Mouse (Mus musculus): ENCODE measurements around the gene Cfap97d1. TPM values are rescaled to one million over a fixed set of nuclear protein-coding genes. Genes with fewer than 3 reads are reported as not detected.

The Cfap97d1 gene
- polyA plus RNA-seq, 1 experiment from 2014 or later, result not detected

DNA sequence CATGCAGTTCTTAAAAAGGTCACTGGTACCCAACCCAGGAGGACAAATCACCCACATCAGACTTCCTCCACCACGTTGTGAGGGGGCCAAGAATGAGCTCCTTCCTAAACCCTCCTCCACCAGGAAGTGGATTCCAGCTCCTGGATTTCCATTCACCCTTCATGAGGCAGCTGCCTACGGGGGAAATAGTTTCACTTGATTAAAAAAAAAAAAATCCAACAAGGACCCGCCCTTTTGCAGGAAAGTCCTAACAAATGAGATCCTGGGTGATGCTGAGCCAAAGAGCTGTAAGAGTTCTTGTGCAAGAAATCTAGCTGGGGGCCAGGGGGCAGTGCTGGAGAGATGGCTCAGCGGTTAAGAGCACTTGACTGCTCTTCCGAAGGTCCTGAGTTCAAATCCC, 14.2 kb downstream of the Cfap97d1 start:
- no peaks in the 10 kb centered on the region for H3K27me3 ChIP-seq (ENCODE audit: insufficient read depth, low read length)
- no peak overlapping the region for H3K4me3 ChIP-seq (replicated peaks; ENCODE audit: low read depth, low read length)
- WGBS, result 32% methylated on average over 5 of the region's 5 CpGs
- H3K27ac ChIP-seq, result no peak overlapping the region
- peak; percentile 52 for DNase-seq (ENCODE audit: low spot score)
- no peaks in the 10 kb centered on the region for H3K9me3 ChIP-seq (replicated peaks; ENCODE audit: low read length)
- ATAC-seq (replicated peaks; ENCODE audit: low FRiP score, low read depth), result no peak
- H3K4me1 ChIP-seq (replicated peaks; ENCODE audit: insufficient read depth, low read length), result no peaks in the 10 kb centered on the region
- no peaks in the 10 kb centered on the region for H3K36me3 ChIP-seq (ENCODE audit: insufficient read depth, low read length)
- H3K4me2 ChIP-seq (ENCODE audit: low read length), result no peak overlapping the region
- no peak for TF ChIP-seq CTCF (IDR thresholded peaks at IDR 0.05; ENCODE audit: low read depth)
- H3K9ac ChIP-seq (ENCODE audit: low read depth, low read length), result no peak overlapping the region

DNA sequence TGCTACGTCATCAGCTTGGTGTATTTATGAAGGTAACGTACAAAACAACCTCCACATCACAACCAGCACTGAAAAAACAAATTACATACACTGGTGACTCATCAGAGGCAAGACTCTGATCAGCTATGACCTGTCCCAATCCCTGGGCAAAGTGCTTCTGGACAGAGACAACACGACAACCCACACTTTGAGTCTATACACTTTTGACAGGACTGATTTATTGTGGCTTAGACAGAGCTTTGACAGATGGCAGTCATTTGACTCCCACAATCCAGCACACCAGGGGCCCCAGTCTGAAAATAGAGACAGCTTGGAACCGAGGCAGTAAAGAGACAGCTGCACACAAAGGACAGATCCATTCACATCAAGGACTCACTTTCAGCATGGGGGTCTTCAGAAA, 15.4 kb downstream of the Cfap97d1 start:
- H3K4me1 ChIP-seq (replicated peaks; ENCODE audit: insufficient read depth, low read length), result no peaks in the 10 kb centered on the region
- DNase-seq (ENCODE audit: low spot score) (no peak), ATAC-seq (replicated peaks; ENCODE audit: low FRiP score, low read depth) (no peak)
- no peaks in the 10 kb centered on the region for H3K27me3 ChIP-seq (ENCODE audit: insufficient read depth, low read length)
- 53% methylated on average over 4 of the region's 4 CpGs for WGBS
- no peak for TF ChIP-seq CTCF (IDR thresholded peaks at IDR 0.05; ENCODE audit: low read depth)
- H3K4me2 ChIP-seq (ENCODE audit: low read length), result no peak overlapping the region
- no peak overlapping the region for H3K27ac ChIP-seq
- H3K9ac ChIP-seq (ENCODE audit: low read depth, low read length), result no peak overlapping the region
- H3K4me3 ChIP-seq (replicated peaks; ENCODE audit: low read depth, low read length), result no peak overlapping the region
- no peaks in the 10 kb centered on the region for H3K9me3 ChIP-seq (replicated peaks; ENCODE audit: low read length)
- no peaks in the 10 kb centered on the region for H3K36me3 ChIP-seq (ENCODE audit: insufficient read depth, low read length)

DNA sequence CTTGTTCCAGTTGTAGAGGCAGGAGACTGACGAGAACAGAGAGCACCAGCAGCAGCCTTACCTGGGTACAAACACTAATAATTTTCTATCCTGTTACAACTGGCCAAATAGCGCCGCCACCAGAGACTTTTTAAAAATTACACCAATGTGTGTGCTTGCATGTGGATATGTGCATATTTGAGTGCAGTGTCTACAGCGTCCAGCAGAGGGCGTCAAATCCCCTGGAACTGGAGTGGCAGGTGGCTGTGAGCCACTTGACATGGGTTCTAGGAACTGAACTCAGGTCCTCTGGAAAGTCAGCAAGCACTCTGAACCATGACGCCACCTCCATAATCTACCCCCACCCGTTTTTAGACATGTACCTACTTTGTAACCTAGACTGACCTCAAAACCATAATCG, 20.2 kb downstream of the Cfap97d1 start:
- Histone ChIP-seq H3K27me3 (ENCODE audit: insufficient read depth, low read length) (no peaks in the 10 kb centered on the region), H3K4me3 (replicated peaks; ENCODE audit: low read depth, low read length) (no peak overlapping the region), H3K27ac (no peak overlapping the region), H3K9ac (ENCODE audit: low read depth, low read length) (no peak overlapping the region), H3K36me3 (ENCODE audit: insufficient read depth, low read length) (no peaks in the 10 kb centered on the region), H3K4me1 (replicated peaks; ENCODE audit: insufficient read depth, low read length) (no peaks in the 10 kb centered on the region), H3K9me3 (replicated peaks; ENCODE audit: low read length) (no peaks in the 10 kb centered on the region), H3K4me2 (ENCODE audit: low read length) (no peak overlapping the region)
- TF ChIP-seq CTCF (IDR thresholded peaks at IDR 0.05; ENCODE audit: low read depth), result peak; percentile 60
- DNase-seq (ENCODE audit: low spot score) (no peak), ATAC-seq (replicated peaks; ENCODE audit: low FRiP score, low read depth) (no peak)
- WGBS, result 95% methylated on average over 8 of the region's 8 CpGs

GRCm38 (mm10) chr11:102006271-102006670, 22.2 kb downstream of the Cfap97d1 start:
- Histone ChIP-seq H3K36me3 (ENCODE audit: insufficient read depth, low read length) (no peaks in the 10 kb centered on the region), H3K27ac (no peak overlapping the region), H3K4me2 (ENCODE audit: low read length) (no peak overlapping the region), H3K27me3 (ENCODE audit: insufficient read depth, low read length) (no peaks in the 10 kb centered on the region), H3K9ac (ENCODE audit: low read depth, low read length) (no peak overlapping the region), H3K4me3 (replicated peaks; ENCODE audit: low read depth, low read length) (no peak overlapping the region), H3K4me1 (replicated peaks; ENCODE audit: insufficient read depth, low read length) (no peaks in the 10 kb centered on the region), H3K9me3 (replicated peaks; ENCODE audit: low read length) (no peaks in the 10 kb centered on the region)
- no peak for DNase-seq (ENCODE audit: low spot score)
- TF ChIP-seq CTCF (IDR thresholded peaks at IDR 0.05; ENCODE audit: low read depth), result no peak
- ATAC-seq (replicated peaks; ENCODE audit: low FRiP score, low read depth), result no peak
- 61% methylated on average over 9 of the region's 9 CpGs for WGBS

DNA sequence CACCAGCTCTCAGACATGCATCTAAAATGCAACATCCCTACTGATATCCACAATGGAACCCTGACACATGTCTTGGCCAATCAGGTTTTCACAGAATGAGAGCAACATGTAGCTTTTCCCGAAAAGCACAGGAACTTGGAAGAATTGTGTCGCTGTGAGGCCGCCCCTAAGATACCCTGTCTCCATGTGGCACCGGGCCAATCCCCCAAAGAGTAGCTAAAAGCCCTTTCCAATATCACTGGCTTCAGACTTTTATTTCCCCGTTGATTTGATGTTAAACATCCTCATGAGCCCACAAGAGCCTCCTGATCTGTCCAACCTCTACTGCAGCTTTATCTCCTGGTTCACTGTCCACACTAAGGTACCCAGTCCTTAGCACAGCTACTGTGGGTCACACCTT, 22.6 kb downstream of the Cfap97d1 start:
- DNase-seq (ENCODE audit: low spot score) (no peak), ATAC-seq (replicated peaks; ENCODE audit: low FRiP score, low read depth) (no peak)
- TF ChIP-seq CTCF (IDR thresholded peaks at IDR 0.05; ENCODE audit: low read depth), result no peak
- no peak overlapping the region for H3K9ac ChIP-seq (ENCODE audit: low read depth, low read length)
- no peaks in the 10 kb centered on the region for H3K36me3 ChIP-seq (ENCODE audit: insufficient read depth, low read length)
- no peaks in the 10 kb centered on the region for H3K27me3 ChIP-seq (ENCODE audit: insufficient read depth, low read length)
- H3K4me3 ChIP-seq (replicated peaks; ENCODE audit: low read depth, low read length), result no peak overlapping the region
- no peaks in the 10 kb centered on the region for H3K4me1 ChIP-seq (replicated peaks; ENCODE audit: insufficient read depth, low read length)
- H3K9me3 ChIP-seq (replicated peaks; ENCODE audit: low read length), result no peaks in the 10 kb centered on the region
- no peak overlapping the region for H3K27ac ChIP-seq
- WGBS, result 87% methylated on average over 5 of the region's 5 CpGs
- H3K4me2 ChIP-seq (ENCODE audit: low read length), result no peak overlapping the region

DNA sequence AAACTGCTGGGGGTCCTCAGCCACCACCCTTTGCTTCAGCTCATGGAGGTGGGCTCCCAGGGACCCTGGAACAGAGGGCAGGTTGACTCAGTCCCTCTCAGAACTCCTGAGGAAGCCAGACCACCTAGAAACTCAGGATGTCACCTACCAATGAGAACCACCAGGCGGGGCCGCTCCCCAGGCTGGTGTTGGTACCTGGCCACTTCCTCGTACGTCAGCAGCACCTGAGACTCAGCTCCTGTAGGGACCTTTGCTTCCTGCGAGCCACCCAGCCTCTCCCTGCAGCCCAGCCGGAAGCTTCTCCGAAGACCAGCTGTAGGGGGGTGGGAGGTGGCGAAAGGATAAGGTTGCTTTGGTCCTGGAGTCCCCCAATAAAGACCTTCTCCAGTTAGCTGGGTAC, 24.3 kb downstream of the Cfap97d1 start:
- 92% methylated on average over 8 of the region's 8 CpGs for WGBS
- ATAC-seq (replicated peaks; ENCODE audit: low FRiP score, low read depth), result no peak
- Histone ChIP-seq H3K4me2 (ENCODE audit: low read length) (no peak overlapping the region), H3K27me3 (ENCODE audit: insufficient read depth, low read length) (no peaks in the 10 kb centered on the region), H3K27ac (no peak overlapping the region), H3K4me1 (replicated peaks; ENCODE audit: insufficient read depth, low read length) (no peaks in the 10 kb centered on the region), H3K4me3 (replicated peaks; ENCODE audit: low read depth, low read length) (no peak overlapping the region), H3K9me3 (replicated peaks; ENCODE audit: low read length) (no peaks in the 10 kb centered on the region), H3K9ac (ENCODE audit: low read depth, low read length) (no peak overlapping the region), H3K36me3 (ENCODE audit: insufficient read depth, low read length) (no peaks in the 10 kb centered on the region)
- TF ChIP-seq CTCF (IDR thresholded peaks at IDR 0.05; ENCODE audit: low read depth), result no peak
- no peak for DNase-seq (ENCODE audit: low spot score)

DNA sequence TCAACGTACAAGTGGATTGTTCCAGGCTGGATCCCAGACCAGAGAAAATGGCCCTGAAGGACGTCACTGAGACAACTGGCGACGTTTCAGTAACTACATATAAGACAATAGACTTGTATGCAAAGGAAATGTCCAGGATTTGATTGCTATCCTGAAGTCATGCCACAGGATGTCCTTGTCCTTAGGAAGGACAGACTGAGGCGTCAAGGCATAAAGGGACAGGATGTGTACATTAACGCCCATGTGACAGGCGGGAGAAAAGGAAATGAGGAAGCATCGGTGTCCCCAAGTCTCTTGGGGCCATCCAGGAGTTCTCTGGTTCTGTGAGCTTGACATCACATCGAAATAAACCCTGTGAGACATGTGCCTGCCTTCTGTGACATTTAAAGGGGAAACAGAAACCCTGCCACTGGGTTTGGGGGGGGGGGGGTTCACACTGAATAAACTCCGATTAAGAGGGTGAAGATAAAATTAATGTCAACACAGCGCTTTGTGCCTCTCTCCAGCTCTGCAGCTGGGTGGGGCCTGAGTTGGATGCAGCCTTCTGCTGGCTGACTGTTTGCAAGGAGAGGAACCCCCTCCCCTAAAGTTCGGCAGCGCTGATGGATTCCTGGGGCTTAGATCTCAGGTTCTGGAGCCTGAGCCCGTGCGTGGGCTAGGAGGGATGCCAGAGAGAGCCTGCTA, 25.0 kb downstream of the Cfap97d1 start:
- Histone ChIP-seq H3K9me3 (replicated peaks; ENCODE audit: low read length) (no peaks in the 10 kb centered on the region), H3K27ac (no peak overlapping the region)
- peak; percentile 35 for DNase-seq (ENCODE audit: low spot score)

More for the DNA sequence above, 25.0 kb downstream of the Cfap97d1 start:
- no peak for TF ChIP-seq CTCF (IDR thresholded peaks at IDR 0.05; ENCODE audit: low read depth)
- ATAC-seq (replicated peaks; ENCODE audit: low FRiP score, low read depth), result no peak
- Histone ChIP-seq H3K4me3 (replicated peaks; ENCODE audit: low read depth, low read length) (no peak overlapping the region), H3K36me3 (ENCODE audit: insufficient read depth, low read length) (no peaks in the 10 kb centered on the region), H3K27me3 (ENCODE audit: insufficient read depth, low read length) (no peaks in the 10 kb centered on the region), H3K4me2 (ENCODE audit: low read length) (no peak overlapping the region), H3K9ac (ENCODE audit: low read depth, low read length) (no peak overlapping the region), H3K4me1 (replicated peaks; ENCODE audit: insufficient read depth, low read length) (no peaks in the 10 kb centered on the region)
- WGBS, result 68% methylated on average over 15 of the region's 15 CpGs

Measured in kidney, postnatal 0 days (tissue).